Mouse (Mus musculus) small intestine, adult 2 months (tissue): ENCODE data around the gene Lrrfip1.

Experiments
- CTCF ChIP-seq: fragments of 200-500 bp; IDR thresholded peaks from 2 replicates; pipeline ENCODE4 v1.5.1; 2012; ENCODE audit warnings: low read depth, mild to moderate bottlenecking, control low read depth, inconsistent platforms, low read length, moderate library complexity, mixed read lengths; ENCODE audit not compliant: insufficient replicate concordance, insufficient read length; ENCODE audit errors: extremely low read depth
- POLR2A ChIP-seq: fragments of 200-500 bp; IDR thresholded peaks from 2 replicates; pipeline ENCODE4 v1.6.1; 2012; ENCODE audit warnings: low read depth, mild to moderate bottlenecking, control low read depth, inconsistent platforms, low read length, moderate library complexity

DNA sequence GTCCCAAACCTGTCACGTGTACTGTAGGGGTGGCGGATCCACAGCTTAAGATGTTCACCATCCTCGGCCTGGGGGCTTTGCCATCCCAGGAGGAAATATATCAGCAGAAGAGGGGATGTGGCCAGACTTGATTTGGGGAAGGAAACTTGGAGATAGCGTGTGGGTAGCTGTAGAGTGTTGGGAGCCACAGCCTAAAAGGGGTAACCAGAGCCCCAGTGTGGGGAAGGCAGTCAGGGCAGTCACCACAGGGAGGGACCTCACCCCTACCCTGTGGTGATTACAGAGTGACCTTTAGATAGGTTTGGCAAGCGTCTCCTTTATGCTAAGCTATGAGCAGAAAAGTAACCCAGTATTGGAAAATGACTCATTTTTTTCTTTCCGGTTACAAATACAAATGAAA is 71.0 kb downstream of the Lrrfip1 start:
- TF ChIP-seq POLR2A (no peak), CTCF (no peak)
